Mouse (Mus musculus): ENCODE data around the gene Il18rap.

Gene Il18rap

DNA sequence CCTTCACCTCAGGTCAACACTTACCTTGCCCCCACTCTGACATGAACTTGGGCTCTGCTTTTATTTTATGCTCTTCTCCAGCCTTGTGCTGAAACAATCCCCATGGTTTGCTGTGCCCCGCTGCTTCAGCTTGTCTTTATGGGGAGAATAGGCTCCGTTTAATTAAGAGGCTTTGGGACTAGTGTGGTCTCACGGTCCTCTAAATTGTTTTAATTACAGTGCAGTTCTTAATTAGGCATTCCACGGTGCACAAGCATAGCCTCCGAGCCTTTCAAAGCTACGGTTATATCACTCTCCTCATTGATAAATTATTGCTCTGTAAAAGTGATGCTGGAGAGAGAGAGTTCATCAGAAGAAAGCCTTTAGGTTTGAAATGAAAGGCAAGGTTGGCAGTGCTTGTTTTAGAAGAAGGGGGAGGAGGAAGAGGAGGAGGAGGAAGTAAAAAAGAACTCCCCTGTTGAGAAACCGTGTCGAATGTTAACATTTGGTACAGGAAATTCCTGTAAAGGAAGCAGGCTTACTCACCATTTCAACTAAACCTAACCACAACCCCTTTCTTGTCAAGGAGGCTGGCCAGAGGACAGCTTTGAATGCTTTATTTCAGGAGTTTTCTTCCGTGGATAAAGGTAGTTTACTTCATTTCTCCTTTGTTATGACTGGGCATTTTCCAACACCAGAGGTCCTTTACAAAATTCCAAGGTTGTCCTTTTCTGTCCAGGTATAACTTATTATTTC is at the start of gene Il18rap:
Gene Il18rap, plus strand, starts transcription at position 512 of the 735 bp plus-strand sequence.
- no peak for DNase-seq (ENCODE audit: low spot score in 2 of 2)

DNA sequence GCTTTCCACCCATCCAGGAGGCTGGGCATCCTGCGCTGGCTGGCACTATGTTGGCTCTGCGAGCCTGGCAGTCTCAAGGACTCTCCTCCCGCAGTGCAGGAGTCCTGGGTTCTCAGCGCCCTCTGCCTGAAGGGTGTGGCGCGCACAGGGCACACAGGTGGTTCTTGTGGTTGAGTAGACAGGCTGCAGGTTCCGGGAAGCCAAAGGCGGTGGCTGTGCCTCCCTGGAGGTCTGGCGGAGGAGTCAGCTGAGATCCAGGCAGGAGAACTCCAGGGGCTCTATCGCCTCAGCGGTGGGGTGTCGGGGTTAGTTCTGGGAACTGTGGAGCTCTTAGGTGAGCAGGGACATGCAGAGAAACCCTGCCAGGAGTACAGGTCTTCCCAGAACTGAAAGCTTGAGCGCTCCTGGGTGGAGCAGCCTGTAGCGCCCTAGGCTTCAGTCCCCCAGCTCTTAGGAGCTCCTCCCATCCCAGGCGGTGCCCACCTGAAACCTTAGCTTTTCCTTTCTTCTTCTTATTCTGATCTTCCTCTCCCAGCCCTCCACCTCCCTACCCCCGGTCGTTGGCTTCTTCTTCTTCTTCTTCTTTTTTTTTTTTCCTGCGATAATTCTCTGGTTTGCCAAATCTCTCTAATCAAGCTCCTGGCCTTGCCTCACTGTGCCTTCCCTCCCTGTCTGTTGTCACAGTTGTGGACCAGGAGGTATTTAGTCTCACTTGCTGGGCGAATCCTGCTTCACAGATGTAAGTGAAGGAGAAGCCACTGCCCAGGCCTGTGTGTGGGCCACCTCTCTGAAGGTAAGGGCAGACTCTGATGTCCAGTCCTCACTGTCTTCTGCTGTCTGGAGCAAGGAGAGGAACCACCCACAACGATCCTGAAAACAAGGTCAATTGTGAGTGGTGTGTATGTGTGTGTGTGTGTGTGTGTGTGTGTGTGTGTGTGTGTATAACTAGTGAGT is 49.4 kb upstream of the Il18rap start, which contains the start of gene Il18r1:
Gene Il18r1, plus strand, starts transcription at position 76 of the 954 bp plus-strand sequence.
- peak; percentile 64 to 71 for DNase-seq (ENCODE audit: low spot score in 2 of 2)

DNA sequence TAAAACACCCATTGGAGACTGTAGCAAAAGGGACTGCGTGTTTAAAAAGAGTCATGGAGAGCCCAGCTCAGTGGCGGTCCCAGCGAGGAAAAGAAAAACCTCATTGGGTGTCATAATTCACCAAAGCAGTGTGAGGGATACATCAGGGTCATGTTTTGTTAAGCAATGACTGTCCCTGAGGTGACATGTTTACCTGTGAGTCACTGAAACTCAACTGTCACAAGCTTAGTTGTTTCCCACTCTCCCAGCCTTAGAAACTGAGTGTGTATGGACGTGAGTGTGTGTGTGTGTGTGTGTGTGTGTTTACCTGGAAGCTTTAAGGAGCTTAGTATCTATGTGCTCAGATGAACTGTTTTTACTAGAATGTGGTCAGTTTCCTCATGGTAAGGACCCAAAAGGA is 47.9 kb upstream of the Il18rap start:
- DNase-seq (ENCODE audit: low spot score in 2 of 2), result no peak

DNA sequence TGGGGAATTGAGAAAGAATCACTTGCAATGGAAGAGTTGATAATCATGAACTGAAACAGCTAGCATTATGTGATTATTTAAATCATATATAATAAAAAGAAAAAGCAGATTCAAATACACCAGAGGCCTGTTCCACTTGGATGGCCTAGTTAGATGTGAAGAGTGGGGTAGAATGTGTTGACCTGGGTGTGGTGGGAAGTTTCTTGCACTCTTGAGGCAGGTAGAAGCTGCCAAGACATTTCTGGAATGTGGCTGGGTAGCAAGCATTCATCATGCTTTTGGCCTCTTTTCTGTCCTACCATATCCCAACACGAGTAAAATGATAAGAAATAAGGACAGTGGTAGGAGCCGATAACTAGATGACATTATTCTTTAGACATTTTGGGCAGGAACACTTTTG is 46.4 kb upstream of the Il18rap start:
- no peak for DNase-seq (ENCODE audit: low spot score in 2 of 2)

GRCm38 (mm10) chr1:40469900-40470299 is 45.3 kb upstream of the Il18rap start:
- DNase-seq (ENCODE audit: low spot score in 2 of 2), result no peak

- no peak for DNase-seq (ENCODE audit: low spot score in 2 of 2)
These were observed 42.8 kb upstream of the Il18rap start for GRCm38 (mm10) chr1:40472401-40472800.

GRCm38 (mm10) chr1:40473640-40474039 is 41.5 kb upstream of the Il18rap start:
- no peak for DNase-seq (ENCODE audit: low spot score in 2 of 2)

- DNase-seq (ENCODE audit: low spot score in 2 of 2), result no peak
These were observed 40.8 kb upstream of the Il18rap start for GRCm38 (mm10) chr1:40474336-40474735.

- DNase-seq (ENCODE audit: low spot score in 2 of 2), result no peak
These were observed 39.5 kb upstream of the Il18rap start for GRCm38 (mm10) chr1:40475697-40476096.

DNA sequence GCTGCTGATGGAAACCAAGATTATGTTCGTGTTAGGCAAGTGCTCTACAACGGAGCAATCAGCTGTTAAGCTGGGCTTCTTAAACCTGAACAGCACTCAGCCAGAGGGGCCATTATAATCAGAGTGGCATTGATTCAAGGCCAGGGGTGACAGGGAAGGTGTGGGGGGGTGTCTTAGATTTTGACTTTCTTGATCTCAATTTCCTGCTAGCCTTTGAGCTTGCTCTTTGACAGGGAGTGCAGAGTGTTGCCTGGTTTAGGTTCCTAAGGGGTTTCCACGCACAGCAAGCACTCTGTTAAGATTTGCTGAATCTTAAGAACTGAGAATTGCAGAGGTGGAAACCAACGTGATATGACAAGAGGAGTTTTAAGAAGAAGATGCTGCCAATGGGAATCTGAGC is 38.4 kb upstream of the Il18rap start:
- no peak for DNase-seq (ENCODE audit: low spot score in 2 of 2)

DNA sequence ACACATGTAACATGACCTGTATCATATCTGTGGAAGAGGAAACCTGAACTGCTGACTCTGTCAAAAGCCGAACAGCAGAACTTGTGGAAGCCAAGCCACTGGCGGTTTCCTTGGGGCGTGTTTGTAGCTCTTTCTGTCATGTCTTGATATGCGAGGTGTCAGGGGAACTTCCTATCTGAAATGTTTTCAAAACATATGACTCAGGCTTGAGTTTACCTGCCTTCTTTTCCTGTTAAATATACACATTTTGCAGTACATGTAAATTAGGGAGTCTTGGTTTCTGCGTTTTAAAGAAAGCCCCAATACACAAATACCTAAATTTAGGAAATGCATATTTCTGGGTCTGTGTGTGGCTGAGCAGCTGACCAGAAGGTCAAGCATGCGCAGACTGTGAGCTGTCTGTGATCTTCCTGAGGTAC is 35.6 kb upstream of the Il18rap start:
- DNase-seq (ENCODE audit: low spot score in 2 of 2), result no peak

DNA sequence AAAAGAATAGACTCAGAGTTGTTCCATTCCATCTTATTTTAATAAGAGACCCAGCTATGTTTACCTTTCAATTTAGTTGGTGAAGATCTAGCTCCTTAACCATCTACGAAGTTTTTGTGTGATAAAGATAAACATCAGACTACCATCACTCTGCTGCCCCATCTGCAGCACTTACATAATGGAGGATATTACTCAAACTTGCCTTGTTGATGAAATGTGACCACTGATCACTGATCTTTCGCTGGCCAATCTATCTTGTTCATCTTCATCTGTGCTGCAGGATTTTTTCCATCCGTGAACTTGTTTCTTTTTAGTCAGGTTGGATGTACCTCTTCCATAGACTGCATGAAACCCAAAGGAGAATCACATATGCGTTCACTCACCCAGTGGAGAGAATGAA is 20.6 kb upstream of the Il18rap start:
- DNase-seq (ENCODE audit: low spot score in 2 of 2), result no peak

DNA sequence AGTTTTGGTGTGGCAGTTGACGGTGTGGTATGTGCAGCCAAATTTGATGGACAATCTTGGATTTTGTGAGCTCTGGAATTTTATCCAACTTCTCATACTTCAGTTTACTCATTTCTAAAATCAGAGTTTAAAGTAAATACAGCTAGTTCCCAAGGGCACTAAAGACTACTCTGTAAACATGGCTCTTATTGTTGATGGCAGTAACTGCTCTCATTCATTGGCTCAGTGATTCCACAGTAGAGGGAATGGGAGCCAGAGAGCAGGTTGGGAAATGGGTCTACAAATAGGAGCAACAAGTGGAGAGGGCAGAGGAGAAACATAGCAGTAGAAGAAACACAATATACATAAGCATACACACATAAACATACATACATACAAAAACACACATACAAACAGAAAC is 15.5 kb upstream of the Il18rap start:
- DNase-seq (ENCODE audit: low spot score in 2 of 2), result no peak

GRCm38 (mm10) chr1:40501126-40501525 is 14.0 kb upstream of the Il18rap start:
- no peak for DNase-seq (ENCODE audit: low spot score in 2 of 2)

DNA sequence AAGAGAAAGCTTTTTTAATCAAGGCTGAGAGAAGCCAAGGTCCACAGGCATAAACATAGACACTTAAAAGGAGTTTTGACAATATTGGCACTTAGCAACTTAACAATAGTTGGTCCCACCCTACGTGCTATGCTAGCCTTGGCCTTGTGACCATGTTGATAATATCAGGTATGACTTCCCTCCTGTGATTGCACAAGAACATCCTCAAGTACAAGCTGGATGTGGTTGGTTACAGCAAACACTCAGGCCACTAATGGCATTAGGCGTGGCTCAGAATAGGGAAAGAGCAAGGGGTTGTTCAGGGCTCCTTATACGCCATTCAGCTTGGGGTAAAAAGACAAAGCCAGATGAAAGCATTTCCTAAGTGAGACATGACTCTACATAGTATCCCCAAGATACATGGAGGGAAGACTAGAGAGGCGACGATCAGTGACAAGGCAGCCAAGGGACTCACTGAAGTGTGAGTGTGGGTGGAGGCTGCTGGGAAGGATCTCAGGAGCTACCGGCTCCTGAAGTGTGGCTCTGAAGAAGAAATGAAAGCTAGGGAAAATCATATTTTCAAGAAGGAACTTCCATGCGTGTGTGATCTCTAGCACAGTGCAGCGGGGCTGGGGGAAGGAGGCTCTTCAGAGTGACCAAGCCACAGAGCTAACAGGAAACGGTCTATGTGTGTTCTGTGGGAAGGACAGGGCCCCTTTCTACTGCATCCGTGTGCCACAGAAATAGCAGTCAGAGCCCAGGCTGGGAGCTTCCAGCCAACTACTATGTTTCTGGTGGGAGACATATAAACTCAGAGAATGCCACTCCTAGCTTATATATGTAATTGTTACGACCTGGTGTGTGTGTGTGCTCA is 13.4 kb upstream of the Il18rap start:
- no peak for DNase-seq (ENCODE audit: low spot score in 2 of 2)

GRCm38 (mm10) chr1:40504548-40504947 is 10.6 kb upstream of the Il18rap start:
- no peak for DNase-seq (ENCODE audit: low spot score in 2 of 2)

- no peak for DNase-seq (ENCODE audit: low spot score in 2 of 2)
These were observed 1.2 kb downstream of the Il18rap start for GRCm38 (mm10) chr1:40516364-40516763.

DNA sequence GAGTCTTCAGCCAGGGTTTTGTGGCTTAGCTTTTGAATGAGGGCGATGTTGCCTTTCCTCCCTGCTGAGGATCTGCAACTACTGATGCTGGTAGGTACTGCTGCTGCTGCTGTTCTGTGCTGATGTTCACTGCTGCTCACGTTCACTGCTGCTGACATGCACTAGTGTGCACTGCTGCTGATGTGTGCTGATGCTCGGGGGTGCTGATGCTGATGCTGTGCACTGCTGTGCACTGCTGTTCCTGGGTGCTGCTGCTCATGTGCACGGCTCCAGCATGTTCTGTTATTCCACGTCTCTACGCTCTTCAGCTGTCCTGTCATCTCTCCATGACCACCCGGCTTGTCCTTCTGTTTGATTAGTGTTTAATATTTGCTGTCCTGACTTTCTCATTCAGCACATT is 7.8 kb downstream of the Il18rap start:
- DNase-seq (ENCODE audit: low spot score in 2 of 2), result no peak

DNA sequence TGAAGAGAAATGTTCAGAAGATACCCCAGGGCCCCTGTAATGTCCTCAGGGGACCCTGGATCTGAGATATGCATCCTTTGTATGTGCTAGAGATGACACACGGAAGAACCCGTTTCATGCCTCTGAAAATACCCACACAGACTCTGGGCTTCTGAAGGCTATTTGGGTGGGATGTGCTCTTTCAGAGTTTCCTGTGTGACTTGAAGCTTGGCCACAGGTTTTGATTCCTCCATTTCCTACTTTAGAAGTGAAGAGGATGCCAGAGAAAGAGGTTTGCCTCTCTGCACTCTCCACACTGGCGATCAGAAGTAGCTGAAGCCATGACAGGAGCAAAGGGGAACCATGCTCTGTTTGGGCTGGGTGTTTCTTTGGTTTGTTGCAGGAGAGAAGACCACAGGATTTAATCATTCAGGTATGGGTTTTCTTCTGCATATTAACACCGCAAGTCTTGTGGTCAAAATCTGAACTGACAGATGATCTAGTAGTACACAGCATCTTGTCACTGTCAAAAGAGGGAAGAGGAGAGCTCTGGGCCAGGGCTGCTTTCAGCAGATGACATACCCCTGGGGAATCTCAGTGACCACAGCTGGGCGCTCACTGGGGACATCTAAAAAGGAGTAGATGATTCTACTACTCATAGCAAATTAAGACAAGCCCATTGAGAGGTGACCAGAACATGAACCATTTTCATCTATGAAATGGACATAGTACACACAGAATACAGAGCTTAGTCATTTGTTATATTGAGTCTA is 9.0 kb downstream of the Il18rap start:
- no peak for DNase-seq (ENCODE audit: low spot score in 2 of 2)

DNA sequence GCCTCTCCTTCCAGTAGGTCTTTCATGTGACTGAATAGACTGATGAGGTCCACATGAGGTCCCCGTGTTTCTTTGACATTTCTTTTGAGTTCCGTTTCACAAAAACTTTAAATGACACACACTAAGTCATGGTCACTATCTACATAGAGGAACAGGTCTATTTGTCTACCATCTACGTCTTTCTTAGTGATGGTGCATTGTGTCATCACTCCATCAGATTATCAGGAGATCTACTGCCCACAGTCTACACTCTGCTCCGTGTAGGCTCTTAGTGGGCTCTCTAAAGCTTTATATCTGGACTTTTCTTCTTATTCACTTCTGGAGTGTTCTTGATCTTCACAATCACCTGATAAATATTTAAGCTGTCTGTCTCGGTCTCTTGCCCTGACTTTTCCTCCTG is 14.1 kb downstream of the Il18rap start:
- no peak for DNase-seq (ENCODE audit: low spot score in 2 of 2)

GRCm38 (mm10) chr1:40537577-40537976 is 22.4 kb downstream of the Il18rap start:
- DNase-seq (ENCODE audit: low spot score in 2 of 2), result no peak

All from urinary bladder, adult 18-20 months (tissue).